ENCODE assay signal across 7 mouse cellular contexts in the genomic region with DNA sequence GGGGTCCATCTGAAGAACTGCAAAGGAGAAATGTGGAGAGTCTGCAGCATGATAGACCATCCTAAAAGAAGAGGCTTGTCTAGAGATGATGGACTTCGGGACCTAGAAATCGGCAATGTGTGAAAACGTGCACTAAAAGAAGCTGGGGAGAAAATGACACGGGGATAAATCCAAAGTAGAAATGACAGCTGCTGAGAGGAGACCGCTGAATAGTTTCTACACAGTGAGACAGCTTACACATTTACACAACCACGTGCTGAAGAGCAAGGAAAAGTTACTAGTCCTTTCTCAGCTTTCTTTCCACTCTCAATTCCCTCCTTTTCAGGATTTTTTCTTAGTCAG. TPM values are rescaled to one million over a fixed set of nuclear protein-coding genes. Genes with fewer than 3 reads are reported as not detected.
A peak's percentile ranks its signal among the peaks of the same experiment; 100 is the strongest.
DNase-seq lines count a peak whose midpoint lies in the region; ATAC-seq and TF ChIP-seq lines count a peak whose summit lies in the region.

No protein-coding gene starts in this region.

- DNase-seq in lung, embryonic 14.5 days = peak; percentile 37
- DNase-seq in lung, adult 18-20 months = no peak
- DNase-seq in forebrain, embryonic 10.5 days (ENCODE audit: extremely low spot score, low spot score) = no peak
- no peak for DNase-seq in kidney, adult 18-20 months
- no peak for DNase-seq in adrenal gland, postnatal 14 days

- WGBS in lung, embryonic 14.5 days = 10% methylated on average over 6 of the region's 6 CpGs
- 8% methylated on average over 6 of the region's 6 CpGs for WGBS in forebrain, embryonic 10.5 days
- 7% methylated on average over 6 of the region's 6 CpGs for WGBS in limb, embryonic 12.5 days
- 6% methylated on average over 6 of the region's 6 CpGs for WGBS in stomach, embryonic 14.5 days

- H3K36me3 ChIP-seq in lung, embryonic 14.5 days (ENCODE audit: insufficient read depth) = no peaks in the 10 kb centered on the region
- H3K36me3 ChIP-seq in forebrain, embryonic 10.5 days (replicated peaks) = no peaks in the 10 kb centered on the region
- no peaks in the 10 kb centered on the region for H3K36me3 ChIP-seq in limb, embryonic 12.5 days
- H3K36me3 ChIP-seq in stomach, embryonic 14.5 days (ENCODE audit: control insufficient read depth, insufficient read depth, low read length) = no peaks in the 10 kb centered on the region

- peak overlapping the region; percentile 57 for H3K4me3 ChIP-seq in lung, embryonic 14.5 days (ENCODE audit: low read depth, low read length)
- peak overlapping the region; percentile 68 for H3K4me3 ChIP-seq in forebrain, embryonic 10.5 days
- H3K4me3 ChIP-seq in limb, embryonic 12.5 days (replicated peaks) = peak overlapping the region; percentile 55
- H3K4me3 ChIP-seq in stomach, embryonic 14.5 days (ENCODE audit: low read depth, low read length) = peak overlapping the region; percentile 57

- ATAC-seq in lung, embryonic 14.5 days (ENCODE audit: insufficient read depth) = no peak
- ATAC-seq in limb, embryonic 12.5 days (ENCODE audit: insufficient number of reproducible peaks, insufficient read depth, low FRiP score, low TSS enrichment, low read depth) = no peak
- ATAC-seq in stomach, embryonic 14.5 days (ENCODE audit: insufficient number of reproducible peaks, insufficient read depth, low FRiP score, low read depth) = no peak

- 0 out of 2 replicates have a peak, but pooled peaks cover 2% of the 10 kb centered on the region for H3K4me1 ChIP-seq in lung, embryonic 14.5 days (ENCODE audit: insufficient read depth)
- H3K4me1 ChIP-seq in forebrain, embryonic 10.5 days = peaks cover 17% of the 10 kb centered on the region
- no peaks in the 10 kb centered on the region for H3K4me1 ChIP-seq in limb, embryonic 12.5 days (replicated peaks)
- H3K4me1 ChIP-seq in stomach, embryonic 14.5 days (ENCODE audit: control insufficient read depth, insufficient read depth, low read length) = peaks cover 6% of the 10 kb centered on the region; the same call in 1 of the 2 replicates

- H3K9me3 ChIP-seq in lung, embryonic 14.5 days (ENCODE audit: low read depth, low read length) = no peaks in the 10 kb centered on the region
- no peaks in the 10 kb centered on the region for H3K9me3 ChIP-seq in forebrain, embryonic 10.5 days
- H3K9me3 ChIP-seq in limb, embryonic 12.5 days = no peaks in the 10 kb centered on the region
- no peaks in the 10 kb centered on the region for H3K9me3 ChIP-seq in stomach, embryonic 14.5 days (ENCODE audit: control insufficient read depth, low read depth, low read length)

- peak overlapping the region; percentile 14 for H3K27ac ChIP-seq in lung, embryonic 14.5 days (ENCODE audit: low read depth)
- H3K27ac ChIP-seq in forebrain, embryonic 10.5 days = peak overlapping the region; percentile 93
- peak overlapping the region; percentile 45; the same call in 1 of the 2 replicates for H3K27ac ChIP-seq in limb, embryonic 12.5 days
- H3K27ac ChIP-seq in stomach, embryonic 14.5 days (ENCODE audit: low read length) = peak overlapping the region; percentile 11; the same call in 1 of the 2 replicates

- H3K27me3 ChIP-seq in lung, embryonic 14.5 days (ENCODE audit: insufficient read depth, low read length) = no peaks in the 10 kb centered on the region
- H3K27me3 ChIP-seq in forebrain, embryonic 10.5 days (ENCODE audit: poor library complexity, severe bottlenecking) = 0 out of 2 replicates have a peak, but pooled peaks cover 6% of the 10 kb centered on the region
- no peaks in the 10 kb centered on the region for H3K27me3 ChIP-seq in limb, embryonic 12.5 days
- H3K27me3 ChIP-seq in stomach, embryonic 14.5 days (ENCODE audit: control insufficient read depth, insufficient read depth, low read length) = no peaks in the 10 kb centered on the region

- no peak overlapping the region for H3K9ac ChIP-seq in lung, embryonic 14.5 days
- H3K9ac ChIP-seq in limb, embryonic 12.5 days (replicated peaks) = peak overlapping the region; percentile 40
- H3K9ac ChIP-seq in stomach, embryonic 14.5 days (replicated peaks; ENCODE audit: low read depth, low read length) = no peak overlapping the region

- no peak for TF ChIP-seq CTCF in lung, embryonic 14.5 days (IDR thresholded peaks at IDR 0.05; ENCODE audit: low read depth)

- H3K4me2 ChIP-seq in lung, embryonic 14.5 days = peak overlapping the region; percentile 93
- peak overlapping the region; percentile 91 for H3K4me2 ChIP-seq in limb, embryonic 12.5 days
- H3K4me2 ChIP-seq in stomach, embryonic 14.5 days (replicated peaks; ENCODE audit: low read depth, low read length) = peak overlapping the region; percentile 95

RNA-seq across cellular contexts. Expression of a gene that starts 1.3 kb away (rescaled TPM):
- 33.9 and 39.0 TPM in 2 replicates for polyA plus RNA-seq in lung, embryonic 14.5 days (2014; fragmentation: Nextera tagmentation; extraction: Ambion mirVana)
- 14.2 and 18.0 TPM in 2 replicates for polyA plus RNA-seq in forebrain, embryonic 10.5 days (2016; fragmentation: Nextera tagmentation; extraction: Ambion mirVana)
- polyA plus RNA-seq in limb, embryonic 12.5 days (2016; fragmentation: Nextera tagmentation; extraction: Ambion mirVana) = 15.0 and 18.7 TPM in 2 replicates
- polyA plus RNA-seq in stomach, embryonic 14.5 days (2014; fragmentation: Nextera tagmentation; extraction: Ambion mirVana) = 60.2 and 61.6 TPM in 2 replicates
- 53.3 and 54.7 TPM in 2 replicates for total RNA-seq in adrenal gland, postnatal 14 days (2021)

Comparison
In these comparisons a context has a peak if more than half of its experiments do, and no peak if none do; other contexts are left out.
1. H3K27ac ChIP-seq: peak in every context shown above with its lines; median percentile 93 in forebrain, embryonic 10.5 days; 45 in limb, embryonic 12.5 days; 14 in lung, embryonic 14.5 days; 11 in stomach, embryonic 14.5 days.